Comparison of ENCODE assay signal across 21 mouse cellular contexts in genomic region chr4:102518341-102518740, GRCm38 (mm10).
A peak's percentile ranks its signal among the peaks of the same experiment; 100 is the strongest.
DNase-seq lines count a peak whose midpoint lies in the region; ATAC-seq and TF ChIP-seq lines count a peak whose summit lies in the region.
"Had no signal": no experiment of that assay in that cellular context is flagged by ENCODE, and none has a peak within 500 bp of the region (broad histone marks: within the 10 kb centered on the region; RNA-seq: fewer than 3 reads in every experiment).

No protein-coding gene starts in this region.

- no peak for DNase-seq in heart, adult 8-10 months (ENCODE audit: low spot score)
- DNase-seq in CD4-positive, CD25-positive, alpha-beta regulatory T cell, adult 2 months (ENCODE audit: low read depth, low spot score): peak; percentile 41
- no peak for DNase-seq in adrenal gland, postnatal 14 days
- no peak for DNase-seq in urinary bladder, postnatal 36 days (ENCODE audit: low spot score in 2 of 2)
- DNase-seq: adrenal gland, postnatal 25 days; cerebellum, postnatal 10 days; embryo, embryonic 11 days; gastrocnemius, postnatal 36 days; heart, adult 18-20 months; heart, postnatal 36 days had no signal

- 90% methylated on average over 2 of the region's 2 CpGs for WGBS in heart, embryonic 13.5 days
- 72% methylated on average over 2 of the region's 2 CpGs for WGBS in bone marrow, adult 2 months
- WGBS in small intestine, adult 2 months: 89% methylated on average over 2 of the region's 2 CpGs

- no peak for TF ChIP-seq POLR2A in bone marrow, adult 2 months (IDR thresholded peaks at IDR 0.05; ENCODE audit: borderline replicate concordance, control insufficient read depth, low read depth, low read length)
- TF ChIP-seq POLR2A in small intestine, adult 2 months (IDR thresholded peaks at IDR 0.05; ENCODE audit: low read depth, low read length): no peak

- TF ChIP-seq CTCF in bone marrow, adult 2 months (IDR thresholded peaks at IDR 0.05; ENCODE audit: control insufficient read depth, insufficient read depth, low read length): no peak
- no peak for TF ChIP-seq CTCF in small intestine, adult 2 months (IDR thresholded peaks at IDR 0.05; ENCODE audit: extremely low read depth, insufficient read length, insufficient replicate concordance, low read depth, low read length)

- H3K9ac ChIP-seq in heart, embryonic 13.5 days: no peak overlapping the region
- H3K9ac ChIP-seq: embryonic facial prominence, embryonic 15.5 days; heart, embryonic 12.5 days; hindbrain, embryonic 12.5 days; intestine, embryonic 15.5 days had no signal

- no peaks in the 10 kb centered on the region for H3K9me3 ChIP-seq in heart, embryonic 13.5 days
- H3K9me3 ChIP-seq: embryonic facial prominence, embryonic 15.5 days; forebrain, embryonic 10.5 days; heart, embryonic 12.5 days; hindbrain, embryonic 12.5 days; intestine, embryonic 15.5 days had no signal

- peaks cover 36% of the 10 kb centered on the region for H3K4me1 ChIP-seq in heart, embryonic 13.5 days
- peaks cover 11% of the 10 kb centered on the region for H3K4me1 ChIP-seq in bone marrow, adult 2 months (ENCODE audit: control insufficient read depth, insufficient read depth, low read length)
- peaks cover 14% of the 10 kb centered on the region; the same call in 1 of the 2 replicates for H3K4me1 ChIP-seq in small intestine, adult 2 months (ENCODE audit: control insufficient read depth, insufficient read depth, insufficient read length, low read length)
- H3K4me1 ChIP-seq: hindbrain, embryonic 12.5 days; intestine, embryonic 15.5 days had no signal

- H3K27ac ChIP-seq in heart, embryonic 13.5 days (replicated peaks): 0 out of 2 replicates have a peak overlapping the region, but pooled peaks have one; percentile 33
- peak overlapping the region; percentile 79 for H3K27ac ChIP-seq in bone marrow, adult 2 months (ENCODE audit: control insufficient read depth, insufficient read depth, low read depth, low read length, poor library complexity)
- H3K27ac ChIP-seq in small intestine, adult 2 months (ENCODE audit: insufficient read depth, low read depth, low read length): peak overlapping the region; percentile 61
- H3K27ac ChIP-seq: embryonic facial prominence, embryonic 15.5 days; forebrain, embryonic 10.5 days; hindbrain, embryonic 12.5 days; intestine, embryonic 15.5 days had no signal

- H3K36me3 ChIP-seq in heart, embryonic 13.5 days: 0 out of 2 replicates have a peak, but pooled peaks cover 3% of the 10 kb centered on the region
- no peaks in the 10 kb centered on the region for H3K36me3 ChIP-seq in small intestine, adult 2 months (ENCODE audit: control insufficient read depth, insufficient read depth, low read length)
- H3K36me3 ChIP-seq: embryonic facial prominence, embryonic 15.5 days; forebrain, embryonic 10.5 days; heart, embryonic 12.5 days; hindbrain, embryonic 12.5 days; intestine, embryonic 15.5 days had no signal

- no peak overlapping the region for H3K4me2 ChIP-seq in heart, embryonic 13.5 days
- H3K4me2 ChIP-seq: embryonic facial prominence, embryonic 15.5 days; heart, embryonic 12.5 days; hindbrain, embryonic 12.5 days; intestine, embryonic 15.5 days had no signal

- no peak overlapping the region for H3K4me3 ChIP-seq in heart, embryonic 13.5 days
- H3K4me3 ChIP-seq in bone marrow, adult 2 months (replicated peaks; ENCODE audit: control insufficient read depth, low read depth, low read length): no peak overlapping the region
- H3K4me3 ChIP-seq in small intestine, adult 2 months (ENCODE audit: low read depth, low read length): no peak overlapping the region
- H3K4me3 ChIP-seq: embryonic facial prominence, embryonic 15.5 days; erythroblast, embryonic 14.5 days; forebrain, embryonic 10.5 days; heart, embryonic 12.5 days; hindbrain, embryonic 12.5 days; intestine, embryonic 15.5 days had no signal

- no peak for ATAC-seq in heart, embryonic 13.5 days (ENCODE audit: extremely low read depth, insufficient number of reproducible peaks, low FRiP score, low TSS enrichment)
- ATAC-seq: forebrain, embryonic 14.5 days; hindbrain, embryonic 16.5 days; intestine, embryonic 15.5 days had no signal

- H3K27me3 ChIP-seq in heart, embryonic 13.5 days (replicated peaks): no peaks in the 10 kb centered on the region
- no peaks in the 10 kb centered on the region for H3K27me3 ChIP-seq in small intestine, adult 2 months (ENCODE audit: control insufficient read depth, insufficient read depth, low read length)
- H3K27me3 ChIP-seq: embryonic facial prominence, embryonic 15.5 days; heart, embryonic 12.5 days; hindbrain, embryonic 12.5 days; intestine, embryonic 15.5 days had no signal
